ENCODE assay signal across 11 mouse cellular contexts in genomic region chr10:110994761-110995160, GRCm38 (mm10).
"Had no signal": no experiment of that assay in that cellular context is flagged by ENCODE, and none has a peak within 500 bp of the region (broad histone marks: within the 10 kb centered on the region; RNA-seq: fewer than 3 reads in every experiment).

No protein-coding gene starts in this region.

- DNase-seq: kidney, postnatal 25 days; layer of hippocampus, adult 9-11 months; liver; liver, embryonic 13.5 days; liver, postnatal 0 days; lung, postnatal 14 days; retina, postnatal 1 day; right cerebral cortex, postnatal 4 days; spleen, adult 18-20 months; thymus, adult 18-20 months; thymus, postnatal 14 days had no signal
